14 mouse cellular contexts compared by ENCODE assay signal in the genomic region with DNA sequence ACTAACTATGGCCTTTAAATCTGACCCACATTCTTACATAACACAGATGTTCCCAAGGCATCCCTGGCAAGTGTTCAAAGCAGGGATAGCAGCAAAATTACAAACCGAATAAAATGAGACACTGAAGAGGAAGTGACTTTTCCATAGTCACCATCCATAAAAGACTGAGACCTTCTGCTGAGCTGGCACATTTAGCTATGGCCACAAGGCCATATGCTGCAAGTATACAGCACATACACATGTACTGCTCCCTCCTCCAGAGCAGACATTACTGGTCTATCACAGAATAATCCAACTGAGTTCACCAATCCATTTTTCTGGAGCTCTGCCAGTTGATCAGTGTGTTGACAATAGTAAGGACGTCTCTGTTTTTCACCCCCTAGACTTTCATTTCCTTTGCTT.
DNase-seq lines count a peak whose midpoint lies in the region; TF ChIP-seq lines count a peak whose summit lies in the region.
"Had no signal": no experiment of that assay in that cellular context is flagged by ENCODE, and none has a peak within 500 bp of the region (broad histone marks: within the 10 kb centered on the region; RNA-seq: fewer than 3 reads in every experiment).

No protein-coding gene starts in this region.

- H3K36me3 ChIP-seq in kidney, adult 2 months (ENCODE audit: control insufficient read depth, insufficient read depth, low read length): no peaks in the 10 kb centered on the region
- H3K36me3 ChIP-seq in macrophage (ENCODE audit: inconsistent target): no peaks in the 10 kb centered on the region
- H3K36me3 ChIP-seq: forebrain, embryonic 10.5 days; neural tube, embryonic 12.5 days; stomach, embryonic 15.5 days had no signal

- peak; percentile 10 for DNase-seq in kidney, adult 2 months
- DNase-seq in kidney, postnatal 25 days: no peak
- DNase-seq in 3T3-L1 (ENCODE audit: low read depth, low spot score): peak; percentile 51
- peak; percentile 17 for DNase-seq in MEL-GATA-1-ER (ENCODE audit: extremely low read depth, low read depth)
- no peak for DNase-seq in thymus, postnatal 0 days (ENCODE audit: low spot score)
- no peak for DNase-seq in urinary bladder, postnatal 25 days (ENCODE audit: low spot score)
- DNase-seq in thymus, postnatal 14 days: no peak
- DNase-seq: kidney, postnatal 4 days had no signal

- no peak overlapping the region for H3K27ac ChIP-seq in kidney, adult 2 months (ENCODE audit: insufficient read depth, low read depth, low read length)
- peak overlapping the region; percentile 47 for H3K27ac ChIP-seq in macrophage
- H3K27ac ChIP-seq: forebrain, embryonic 10.5 days; liver, embryonic 14.5 days; neural tube, embryonic 12.5 days; stomach, embryonic 15.5 days had no signal

- H3K27me3 ChIP-seq in kidney, adult 2 months (replicated peaks; ENCODE audit: control insufficient read depth, insufficient read depth, low read length): no peaks in the 10 kb centered on the region; the same call in 1 of the 2 replicates
- H3K27me3 ChIP-seq: neural tube, embryonic 12.5 days; Patski; stomach, embryonic 15.5 days had no signal

- no peaks in the 10 kb centered on the region for H3K4me1 ChIP-seq in kidney, adult 2 months (ENCODE audit: control insufficient read depth, insufficient read depth, low read length)
- H3K4me1 ChIP-seq: forebrain, embryonic 10.5 days; neural tube, embryonic 12.5 days; stomach, embryonic 15.5 days had no signal

- 39% methylated on average over 2 of the region's 2 CpGs for WGBS in kidney, adult 2 months
- WGBS in macrophage (ENCODE audit: missing documents): 13% methylated on average over 2 of the region's 2 CpGs

- TF ChIP-seq CTCF in kidney, adult 2 months (conservative IDR thresholded peaks at IDR 0.05; ENCODE audit: insufficient read depth, insufficient read length, low read depth, low read length): no peak

- no peaks in the 10 kb centered on the region for H3K79me2 ChIP-seq in macrophage (ENCODE audit: inconsistent target)

- no peak for TF ChIP-seq POLR2A in kidney, adult 2 months (IDR thresholded peaks at IDR 0.05; ENCODE audit: low read depth, low read length)

- H3K4me3 ChIP-seq in kidney, adult 2 months (ENCODE audit: insufficient read depth, low read depth, low read length): no peak overlapping the region
- no peak overlapping the region for H3K4me3 ChIP-seq in macrophage (ENCODE audit: inconsistent target)
- H3K4me3 ChIP-seq: forebrain, embryonic 10.5 days; neural tube, embryonic 12.5 days; stomach, embryonic 15.5 days had no signal

Comparison
In these comparisons a context has a peak if more than half of its experiments do, and no peak if none do; other contexts are left out.
1. DNase-seq: peak in kidney, adult 2 months (single experiment), 3T3-L1 (single experiment) and MEL-GATA-1-ER (single experiment); none in kidney, postnatal 25 days (0 of 2), thymus, postnatal 0 days (single experiment), urinary bladder, postnatal 25 days (single experiment) and thymus, postnatal 14 days (single experiment).